Mouse (Mus musculus) ovary, postnatal 36 days (tissue): ENCODE results near the gene Rnf6.
"Not testable (repeated sequence)": the region's sequence is repeated elsewhere in the genome, so short reads cannot be mapped to it uniquely, and the experiment has no call there.

Source experiments
- DNase-seq: peaks from one replicate; pipeline ENCODE4 v3.0.0; 2022; ENCODE audit warnings: low spot score, mixed read lengths

The Rnf6 gene

DNA sequence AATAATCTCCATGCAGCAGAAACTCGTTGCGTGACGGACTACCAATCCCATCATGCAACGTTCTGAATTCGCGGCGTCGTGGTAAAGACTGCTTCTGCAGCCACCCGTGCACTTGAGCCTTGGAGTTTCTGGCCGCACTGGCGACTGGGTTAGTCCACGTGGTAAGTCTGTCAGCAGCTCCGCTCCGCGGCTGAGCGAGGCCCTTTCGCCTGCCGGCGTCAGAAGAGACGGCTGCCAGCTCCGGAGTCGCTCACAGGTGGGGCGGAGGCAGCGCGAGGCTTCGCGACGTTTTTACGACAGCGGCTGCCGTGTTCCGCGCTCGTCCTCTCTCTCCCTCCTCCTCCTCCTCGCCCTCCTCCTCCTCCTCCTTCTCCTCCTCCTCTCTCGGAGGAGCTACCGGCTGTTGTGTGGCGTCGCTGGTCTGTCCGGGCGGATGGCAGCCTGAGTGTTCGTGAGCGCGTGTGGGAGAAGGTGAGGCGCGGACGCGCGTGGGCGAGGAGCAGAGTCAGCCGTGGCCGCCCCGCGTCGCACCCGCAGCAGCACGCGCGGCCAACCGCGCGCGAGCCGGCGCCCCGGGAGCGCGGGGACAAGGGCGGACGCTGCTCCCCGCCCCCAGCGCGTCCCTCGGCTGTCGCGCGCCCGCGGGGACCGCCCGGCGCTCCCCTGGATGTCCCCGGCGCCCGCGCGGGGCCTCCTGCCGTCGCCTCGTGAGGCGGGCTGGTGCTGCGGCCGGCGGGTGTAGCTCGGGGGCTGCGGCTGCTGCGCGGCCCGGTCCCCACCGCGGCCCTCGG is 9.7 kb upstream of the Rnf6 start, which contains the start of gene Cdk8:
Cdk8 (plus strand) TSS at position 367 of the 791 bp plus-strand sequence.
- peak; percentile 90 for DNase-seq

DNA sequence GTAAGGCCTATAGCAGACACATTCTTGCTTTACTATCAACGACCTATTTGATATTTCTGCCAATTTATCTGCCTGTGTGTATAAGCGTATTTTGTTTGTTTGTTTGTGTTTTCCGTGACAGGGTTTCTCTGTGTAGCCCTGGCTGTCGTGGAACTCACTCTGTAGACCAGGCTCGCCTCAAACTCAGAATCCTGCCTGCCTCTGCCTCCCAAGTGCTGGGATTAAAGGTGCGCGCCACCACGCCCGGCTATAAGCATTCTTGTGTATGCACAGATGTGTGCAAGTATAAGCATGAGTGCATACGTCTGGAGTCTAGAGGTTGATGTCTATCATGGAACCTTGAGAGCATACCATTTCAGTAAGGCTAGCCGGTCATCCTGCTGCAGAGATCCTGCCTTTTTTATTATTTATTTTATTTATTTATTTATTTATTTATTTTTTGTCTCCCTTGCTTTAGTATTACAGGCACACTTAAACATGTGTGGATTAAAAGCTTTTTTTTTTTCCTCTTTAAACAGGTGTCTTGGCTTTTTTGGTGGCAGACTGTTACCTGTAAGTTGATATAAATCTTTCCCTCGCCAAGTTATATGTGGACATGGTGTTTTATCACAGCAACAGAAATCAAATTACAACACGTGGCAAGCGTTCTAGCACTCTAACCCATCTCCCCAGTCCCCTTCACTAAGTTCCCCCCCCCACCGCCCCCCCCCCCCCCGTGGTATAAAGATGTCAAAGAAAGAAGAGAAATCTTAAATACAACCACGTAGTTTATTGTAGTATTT is 8.7 kb upstream of the Rnf6 start:
- no peak for DNase-seq

DNA sequence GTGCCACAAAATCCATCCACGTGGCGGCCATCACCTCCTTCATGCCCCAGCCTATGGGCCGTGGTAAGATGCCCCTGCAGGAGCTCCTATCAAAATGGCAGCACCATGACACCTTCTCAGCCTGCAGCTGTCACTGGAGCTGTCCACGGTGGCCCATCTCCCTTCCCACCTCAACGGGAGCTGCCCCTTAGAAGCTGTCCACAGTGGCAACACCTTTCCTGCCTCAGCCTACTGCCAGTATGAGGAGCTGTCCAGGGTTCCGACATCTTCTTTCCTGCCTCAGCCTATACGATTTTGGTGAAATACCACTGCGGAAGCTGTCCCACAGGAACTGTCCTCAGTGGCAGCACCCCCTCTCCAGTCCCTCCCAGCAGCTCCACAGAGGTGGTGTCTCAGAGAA is 6.1 kb upstream of the Rnf6 start:
- DNase-seq: no peak

DNA sequence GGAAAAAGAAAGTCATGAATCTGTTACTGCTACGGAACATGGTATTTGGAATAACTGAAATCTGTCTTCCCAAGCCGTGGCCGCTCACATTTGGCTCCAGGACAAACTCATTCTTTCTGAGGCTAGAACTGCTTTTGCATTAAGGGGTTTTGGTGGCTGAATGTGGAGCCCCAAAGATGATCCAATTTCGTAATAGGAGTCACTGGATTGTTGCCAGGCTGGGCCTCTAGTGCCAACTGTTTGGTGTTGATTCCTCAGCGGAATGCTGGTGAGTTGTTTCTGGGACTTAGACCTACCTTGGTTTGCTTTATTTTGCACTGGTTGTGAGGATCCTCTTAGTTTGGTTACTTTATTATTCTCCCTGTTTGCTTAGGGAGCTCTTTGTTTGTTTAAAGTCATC is 2.4 kb upstream of the Rnf6 start:
- DNase-seq: no peak

DNA sequence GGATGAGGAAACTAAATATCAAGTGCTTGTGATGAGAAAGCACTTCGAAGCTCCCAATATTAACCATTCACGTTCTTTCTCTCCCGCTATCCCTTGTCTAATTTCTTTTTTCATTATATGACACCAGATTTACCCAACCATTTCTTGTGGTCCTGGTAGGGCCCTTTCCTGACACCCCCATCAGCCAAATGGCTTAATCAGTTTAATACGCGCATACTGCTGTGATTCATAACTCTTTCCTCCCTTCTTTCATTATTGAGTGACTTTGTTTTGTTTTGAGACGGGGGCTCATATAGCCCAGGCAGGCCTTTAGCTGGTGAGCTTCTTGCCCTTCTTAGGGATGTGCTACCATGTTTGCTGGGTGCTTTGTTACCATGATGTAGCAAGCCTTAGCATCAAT is 367 bp upstream of the Rnf6 start:
- no peak for DNase-seq

DNA sequence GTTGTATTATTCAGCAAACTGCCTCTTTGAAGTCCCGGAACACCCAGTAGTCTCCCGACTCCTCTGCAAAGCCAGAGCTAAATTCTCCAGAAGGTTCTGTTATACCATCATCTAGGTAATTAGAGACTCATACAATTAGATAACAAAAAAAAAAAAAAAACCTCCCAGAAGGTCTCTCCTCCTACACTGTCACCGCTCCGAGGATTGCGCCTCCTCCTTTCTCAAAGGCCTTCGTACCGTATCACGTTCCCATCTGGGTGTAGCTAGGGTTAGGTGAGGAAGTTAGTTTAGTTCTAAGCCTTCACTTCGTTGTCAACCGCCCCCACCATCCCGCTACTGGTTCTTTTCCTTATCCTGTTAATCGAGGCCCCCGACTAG is 865 bp downstream of the Rnf6 start:
- no peak for DNase-seq

DNA sequence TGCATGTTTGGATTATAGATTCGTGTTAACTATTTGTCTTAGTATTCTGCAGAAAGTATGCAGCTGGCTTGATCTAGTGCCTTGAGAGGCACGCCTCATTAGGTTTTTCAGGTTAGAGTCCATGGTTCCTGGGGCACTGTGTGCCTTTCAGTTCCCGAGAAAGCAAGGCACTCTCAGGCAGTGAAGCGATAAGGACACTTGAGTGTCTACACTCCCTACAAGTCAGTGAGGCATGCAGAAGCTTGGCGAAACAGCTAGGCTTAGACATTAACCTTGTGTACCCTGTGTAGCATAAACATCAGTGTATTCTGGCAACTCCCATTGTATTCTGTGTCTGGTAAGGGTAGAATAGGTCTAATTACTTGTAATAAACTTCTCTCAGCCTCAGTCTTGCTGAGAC is 15.8 kb downstream of the Rnf6 start:
- no peak for DNase-seq

DNA sequence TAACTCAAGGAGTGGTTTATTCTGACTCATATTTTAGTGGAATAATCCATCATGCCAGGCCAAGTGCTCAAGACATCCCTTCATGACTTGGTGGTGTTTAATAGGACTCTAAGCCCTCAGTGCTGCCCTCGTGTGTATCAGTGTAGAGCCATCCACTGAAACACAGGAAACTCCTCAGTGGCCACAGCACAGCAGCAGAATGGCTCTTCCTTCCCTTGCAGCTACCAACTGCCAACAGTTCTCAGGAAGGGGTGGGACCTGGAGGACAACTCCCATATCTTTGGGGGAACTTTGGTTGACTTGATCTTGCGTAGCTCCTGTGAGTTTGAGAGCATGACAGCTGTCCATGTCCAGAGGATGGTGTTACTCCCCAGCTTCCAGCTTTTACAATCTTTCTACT is 17.4 kb downstream of the Rnf6 start:
- DNase-seq: no peak

DNA sequence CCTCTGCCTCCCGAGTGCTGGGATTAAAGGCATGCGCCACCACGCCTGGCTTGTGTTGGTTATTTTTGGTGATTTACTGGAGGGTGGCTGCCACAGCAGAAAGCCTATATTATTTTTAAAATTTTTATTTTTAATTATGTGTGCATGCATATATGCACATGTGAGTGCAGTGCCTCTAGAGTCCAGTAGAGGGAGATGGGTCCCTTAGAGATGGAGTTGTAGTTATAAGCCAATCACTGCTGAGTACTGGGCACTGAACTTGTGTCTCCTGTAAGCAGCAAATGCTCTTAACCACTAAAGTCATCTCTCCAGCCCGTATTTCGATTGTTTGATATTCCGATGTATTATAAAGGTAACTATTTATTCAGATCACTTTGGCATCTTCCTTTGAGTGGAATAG is 20.8 kb downstream of the Rnf6 start:
- no peak for DNase-seq

DNA sequence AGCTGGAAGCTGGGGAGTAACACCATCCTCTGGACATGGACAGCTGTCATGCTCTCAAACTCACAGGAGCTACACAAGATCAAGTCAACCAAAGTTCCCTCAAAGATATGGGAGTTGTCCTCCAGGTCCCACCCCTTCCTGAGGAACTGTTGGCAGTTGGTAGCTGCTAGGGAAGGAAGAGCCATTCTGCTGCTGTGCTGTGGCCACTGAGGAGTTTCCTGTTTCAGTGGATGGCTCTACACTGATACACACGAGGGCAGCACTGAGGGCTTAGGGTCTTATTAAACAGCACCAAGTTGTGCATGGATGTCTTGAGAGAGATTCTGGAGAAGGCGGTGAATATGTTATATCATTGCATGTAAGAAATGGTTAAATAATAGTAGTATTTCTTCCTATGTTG is 21.8 kb downstream of the Rnf6 start:
- no peak for DNase-seq

DNA sequence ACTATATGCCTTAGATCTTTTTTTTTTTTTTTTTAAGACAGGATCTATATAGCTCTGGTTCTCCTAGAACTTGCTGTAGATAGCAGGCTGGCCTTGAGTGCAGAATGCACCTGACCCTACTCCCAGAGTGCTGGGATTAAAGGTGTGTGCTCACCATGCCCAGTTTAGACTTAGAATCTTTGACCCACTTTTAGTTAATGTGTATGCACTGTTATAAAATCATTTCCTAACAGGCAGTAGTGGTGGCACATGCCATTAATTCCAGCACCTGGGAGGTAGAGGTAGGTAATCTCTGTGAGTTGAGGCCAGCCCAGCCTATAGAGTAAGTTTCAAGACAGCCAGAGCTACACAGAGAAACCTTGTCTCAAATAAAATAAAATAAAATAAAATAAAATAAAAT is 22.3 kb downstream of the Rnf6 start:
- DNase-seq: no peak

DNA sequence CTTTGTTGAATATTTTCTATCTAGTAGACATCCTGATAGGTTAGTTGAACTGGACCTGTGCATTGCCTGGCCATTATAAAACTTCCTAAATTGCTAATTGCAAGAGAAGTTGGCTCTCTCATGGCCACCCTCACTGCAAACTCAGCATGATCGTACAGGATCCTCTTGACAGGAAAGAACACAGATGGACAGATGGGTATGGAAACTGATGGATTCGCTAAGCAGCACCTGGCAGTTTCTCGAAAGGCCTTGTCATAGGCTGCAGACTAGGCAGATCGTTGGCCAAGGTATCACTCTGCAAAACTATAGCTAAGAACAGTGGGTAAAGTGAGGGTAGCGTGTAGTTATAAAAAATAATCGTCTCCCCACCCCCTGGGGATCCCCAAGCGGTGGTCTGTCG is 28.0 kb downstream of the Rnf6 start:
- DNase-seq: no peak

DNA sequence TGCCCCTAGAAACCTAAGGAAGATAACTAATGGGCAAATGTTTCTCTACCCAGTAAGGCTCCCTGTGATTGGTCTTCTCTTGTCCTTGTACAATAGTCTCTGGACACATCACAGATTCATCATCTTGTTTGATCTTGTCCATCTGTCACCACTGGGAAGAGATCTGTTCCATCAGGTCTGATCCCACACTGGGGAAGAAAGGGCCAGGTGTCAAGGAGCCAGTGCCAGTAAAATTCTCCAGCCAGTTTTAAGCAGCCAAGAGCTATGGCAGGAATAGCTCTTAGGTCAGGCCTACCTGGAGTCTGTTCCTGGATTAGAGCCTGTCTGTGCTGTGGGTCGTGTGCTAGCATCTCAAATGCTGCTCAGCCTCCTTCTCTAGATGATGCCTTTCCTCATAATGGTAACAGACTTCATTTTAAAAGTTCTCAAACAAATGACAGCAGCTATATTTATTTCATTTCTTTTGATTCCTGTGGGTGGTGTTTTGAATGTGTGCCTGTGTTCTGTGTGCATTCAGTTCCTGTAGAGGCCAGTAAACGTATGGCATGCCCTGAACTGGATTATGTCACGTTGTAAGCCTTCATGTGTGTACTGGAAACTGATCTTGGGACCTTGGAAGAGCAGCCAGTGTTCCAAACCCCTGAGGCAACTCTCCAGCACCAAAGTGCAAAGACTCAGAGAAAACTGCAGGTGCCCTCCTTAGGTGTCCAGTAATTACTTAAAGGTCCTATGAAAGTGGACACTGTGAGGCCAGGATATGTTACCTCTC is 30.7 kb downstream of the Rnf6 start:
- DNase-seq: no peak

DNA sequence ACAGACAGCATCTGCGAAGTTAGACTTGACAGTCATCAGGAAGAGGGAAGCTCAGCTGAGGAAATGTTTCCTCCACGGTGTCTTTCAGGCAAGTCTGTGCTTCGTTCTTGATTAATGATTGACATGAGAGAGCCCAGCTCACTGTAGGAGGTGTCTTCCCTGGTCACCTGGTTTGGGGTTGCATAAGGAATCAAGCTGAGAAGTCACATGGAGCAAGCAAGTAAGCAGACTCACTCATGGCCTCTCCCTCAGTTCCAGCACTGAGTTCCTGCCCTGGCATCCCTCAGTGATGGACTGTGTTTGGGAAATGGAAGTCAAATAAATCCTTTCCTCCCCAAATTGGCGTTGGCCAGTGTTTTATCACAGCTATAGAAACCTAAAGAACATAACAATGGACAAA is 31.3 kb downstream of the Rnf6 start:
- no peak for DNase-seq

DNA sequence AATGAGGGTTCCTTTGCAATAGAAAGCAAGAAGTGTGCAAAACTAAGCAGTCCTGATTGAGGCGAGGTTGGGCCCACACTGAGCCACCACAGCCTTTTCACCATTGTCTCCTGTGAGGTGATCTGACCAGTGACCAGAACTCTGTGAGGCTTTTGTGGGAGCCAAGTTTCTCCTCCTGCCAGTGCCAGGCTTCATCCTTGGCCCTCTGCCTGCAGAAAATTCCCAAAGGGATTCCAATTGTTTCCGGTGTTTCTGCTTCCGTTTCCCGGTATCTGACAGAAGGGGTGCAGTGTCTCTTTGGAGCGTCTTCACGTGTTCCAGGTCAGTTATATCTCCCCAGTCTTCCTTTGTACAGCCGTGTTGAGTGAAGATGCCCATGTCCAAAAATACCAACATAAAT is 32.6 kb downstream of the Rnf6 start:
- DNase-seq: no peak

DNA sequence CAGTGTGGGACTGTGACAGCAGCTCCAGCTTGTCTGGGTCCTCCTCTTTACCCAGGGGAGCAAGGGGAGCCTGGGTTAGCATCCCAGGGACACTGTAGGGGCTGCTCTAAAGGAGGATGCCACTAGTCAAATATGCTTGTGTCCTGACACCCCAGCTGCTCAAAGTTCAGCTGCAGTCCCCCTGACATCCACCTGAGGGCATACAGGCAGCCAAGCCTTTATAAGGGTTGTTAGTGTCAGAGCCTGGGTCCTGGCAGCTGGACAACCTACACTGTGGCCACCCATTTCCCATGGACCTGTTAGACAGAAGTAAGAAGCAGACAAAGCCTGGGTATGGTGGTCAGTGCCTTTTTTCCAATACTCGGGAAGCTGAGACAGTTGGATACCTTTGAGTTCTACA is 33.2 kb downstream of the Rnf6 start:
- no peak for DNase-seq

DNA sequence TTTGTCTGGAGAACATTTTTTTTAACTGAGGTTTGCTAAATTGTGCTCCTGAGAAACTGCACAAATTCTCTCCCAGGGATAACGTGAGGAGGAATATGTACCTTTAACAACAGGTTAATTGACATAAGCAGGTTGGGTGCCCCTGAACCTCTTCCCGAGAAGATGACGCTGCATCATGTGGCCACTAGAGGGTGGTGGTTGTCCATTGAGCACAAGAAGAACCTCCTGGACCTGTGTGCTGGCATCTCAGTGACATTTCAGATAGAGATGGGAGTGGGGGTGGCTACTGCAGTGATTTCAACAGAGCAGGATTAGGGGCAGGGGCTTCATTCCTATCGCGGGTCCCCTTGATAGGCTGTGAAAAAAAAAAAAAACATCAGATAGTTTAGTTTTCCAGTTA is 33.9 kb downstream of the Rnf6 start:
- DNase-seq: peak; percentile 48

DNA sequence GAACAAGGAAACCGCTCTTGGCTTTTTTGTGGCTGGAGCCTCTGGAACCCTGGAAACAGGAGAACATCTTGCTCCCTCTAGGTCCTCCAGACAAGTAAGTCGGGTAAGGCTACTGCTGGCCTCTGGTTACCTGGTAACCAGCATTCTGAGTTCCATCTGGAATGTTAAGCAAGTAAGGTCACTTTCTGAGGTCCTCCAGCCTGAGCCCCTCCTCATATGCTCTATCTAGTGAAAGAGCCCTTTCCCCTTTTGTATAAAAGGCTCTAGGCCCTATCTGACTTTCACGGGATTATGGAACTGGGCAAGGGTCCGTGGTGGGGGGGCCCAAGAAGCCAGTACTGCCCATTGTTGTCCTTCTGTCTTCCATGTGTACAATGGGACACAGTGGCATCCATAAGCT is 36.2 kb downstream of the Rnf6 start, which contains the start of gene 1700001J03Rik:
1700001J03Rik (minus strand) TSS at position 101 of the 400 bp plus-strand sequence.
- DNase-seq: not testable (repeated sequence)

DNA sequence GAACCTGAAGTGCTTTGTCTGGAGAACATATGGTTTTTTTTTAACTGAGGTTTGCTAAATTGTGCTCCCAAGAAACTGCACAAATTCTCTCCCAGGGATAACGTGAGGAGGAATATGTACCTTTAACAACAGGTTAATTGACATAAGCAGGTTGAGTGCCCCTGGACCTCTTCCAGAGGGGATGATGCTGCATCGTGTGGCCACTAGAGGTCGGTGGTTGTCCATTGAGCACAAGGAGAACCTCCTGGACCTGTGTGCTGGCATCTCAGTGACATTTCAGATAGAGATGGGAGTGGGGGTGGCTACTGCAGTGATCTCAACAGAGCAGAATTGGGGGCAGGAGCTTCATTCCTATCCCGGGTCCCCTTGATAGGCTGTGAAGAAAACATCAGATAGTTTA is 48.6 kb downstream of the Rnf6 start:
- DNase-seq: peak; percentile 8

DNA sequence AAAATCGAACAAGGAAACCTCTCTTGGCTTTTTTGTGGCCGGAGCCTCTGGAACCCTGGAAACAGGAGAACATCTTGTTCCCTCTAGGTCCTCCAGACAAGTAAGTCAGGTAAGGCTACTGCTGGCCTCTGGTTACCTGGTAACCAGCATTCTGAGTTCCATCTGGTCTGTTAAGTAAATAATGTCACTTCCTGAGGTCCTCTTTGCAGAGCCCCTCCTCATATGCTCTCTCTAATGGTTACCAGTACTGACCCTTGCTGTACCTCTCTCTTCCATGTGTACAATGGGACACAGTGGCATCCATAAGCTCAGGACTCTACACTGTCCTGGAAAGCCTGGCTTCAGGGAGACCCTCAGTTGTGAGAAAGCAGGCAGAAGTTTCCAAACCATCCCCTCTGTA is 50.7 kb downstream of the Rnf6 start, which contains the start of gene Gm6309:
Gm6309 (minus strand) TSS at position 101 of the 400 bp plus-strand sequence.
- DNase-seq: not testable (repeated sequence)

DNA sequence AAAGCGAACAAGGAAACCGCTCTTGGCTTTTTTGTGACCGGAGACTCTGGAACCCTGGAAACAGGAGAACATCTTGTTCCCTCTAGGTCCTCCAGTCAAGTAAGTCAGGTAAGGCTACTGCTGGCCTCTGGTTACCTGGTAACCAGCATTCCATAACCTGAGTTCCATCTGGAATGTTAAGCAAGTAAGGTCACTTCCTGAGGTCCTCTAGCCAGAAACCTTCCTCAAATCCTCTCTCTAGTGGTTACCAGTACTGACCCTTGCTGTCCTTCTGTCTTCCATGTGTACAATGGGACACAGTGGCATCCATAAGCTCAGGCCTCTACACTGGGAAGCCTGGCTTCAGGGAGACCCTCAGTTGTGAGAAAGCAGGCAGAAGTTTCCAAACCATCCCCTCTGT is 60.9 kb downstream of the Rnf6 start, which contains the start of gene Gm5565:
Gm5565 (minus strand) TSS at position 101 of the 400 bp plus-strand sequence.
- not testable (repeated sequence) for DNase-seq
